Mouse (Mus musculus) forebrain, embryonic 16.5 days (tissue): ENCODE data around the gene Lsm7. TPM values are rescaled to one million over a fixed set of nuclear protein-coding genes. Genes with fewer than 3 reads are reported as not detected.

Experiments used
- ATAC-seq: fragments of 200-750 bp; cut with Nextera tagmentation; 2 replicates; pipeline ENCODE4 v1.8.0; 2017; ENCODE audit warnings: mild to moderate bottlenecking, moderate library complexity
- H3K27ac ChIP-seq: fragments of 300-500 bp; sonication (generic); 2 replicates; pipeline ENCODE4 v1.5.1; 2014; ENCODE audit warnings: low read length, control low read depth
- H3K27me3 ChIP-seq: fragments of 300-500 bp; sonication (generic); replicated peaks from 2 replicates; pipeline ENCODE4 v1.6.1; 2014; ENCODE audit warnings: low read length; ENCODE audit not compliant: control insufficient read depth, insufficient read depth
- H3K36me3 ChIP-seq: fragments of 300-500 bp; sonication (generic); 2 replicates; pipeline ENCODE4 v1.6.1; 2014; ENCODE audit not compliant: control insufficient read depth, insufficient read depth
- H3K4me1 ChIP-seq: fragments of 300-500 bp; sonication (generic); replicated peaks from 2 replicates; pipeline ENCODE4 v1.6.1; 2014; ENCODE audit warnings: low read length; ENCODE audit not compliant: control insufficient read depth, insufficient read depth
- H3K4me2 ChIP-seq: fragments of 300-500 bp; sonication (generic); 2 replicates; pipeline ENCODE4 v1.6.1; 2014; ENCODE audit warnings: mild to moderate bottlenecking, low read length, control low read depth
- H3K4me3 ChIP-seq: fragments of 300-500 bp; sonication (generic); replicated peaks from 2 replicates; pipeline ENCODE4 v1.5.1; 2014; ENCODE audit warnings: mild to moderate bottlenecking, low read length, control low read depth
- H3K9ac ChIP-seq: fragments of 300-500 bp; sonication (generic); replicated peaks from 2 replicates; pipeline ENCODE4 v1.6.1; 2014; ENCODE audit warnings: low read depth, low read length, control low read depth
- H3K9me3 ChIP-seq: fragments of 300-500 bp; sonication (generic); 2 replicates; pipeline ENCODE4 v1.6.1; 2016; ENCODE audit warnings: low read length; ENCODE audit not compliant: control insufficient read depth
- WGBS: fragments of 180-500 bp; shearing (Covaris S2); extraction: QIAGEN DNeasy Blood & Tissue Kit; methylation state at CpG from one replicate; pipeline ENCODE4 v1.1.7; 2014; 5-methylcytosine and 5-hydroxymethylcytosine counted together
- polyA plus RNA-seq: library from polyadenylated mRNA; unstranded; fragments of >200 nt; fragmentation: Nextera tagmentation; extraction: Ambion mirVana; gene quantifications from 2 replicates; pipeline ENCODE4 v1.2.1, GENCODE M21; 2015

The Lsm7 gene
- polyA plus RNA-seq, 1 experiment from 2014 or later = 228 TPM

GRCm38 (mm10) chr10:80857848-80858247 is 2.8 kb upstream of the Lsm7 start:
- Histone ChIP-seq H3K4me2 (no peak overlapping the region), H3K9ac (no peak overlapping the region), H3K27me3 (no peaks in the 10 kb centered on the region), H3K36me3 (peaks cover 7% of the 10 kb centered on the region; the same call in 1 of the 2 replicates), H3K4me1 (peaks cover 30% of the 10 kb centered on the region), H3K27ac (no peak overlapping the region), H3K4me3 (no peak overlapping the region), H3K9me3 (no peaks in the 10 kb centered on the region)
- no peak for ATAC-seq
- 63% methylated on average over 3 of the region's 3 CpGs for WGBS

GRCm38 (mm10) chr10:80857386-80857785 is 2.4 kb upstream of the Lsm7 start:
- Histone ChIP-seq H3K27me3 (no peaks in the 10 kb centered on the region), H3K9me3 (no peaks in the 10 kb centered on the region), H3K27ac (no peak overlapping the region), H3K9ac (no peak overlapping the region), H3K4me1 (peaks cover 30% of the 10 kb centered on the region), H3K36me3 (peaks cover 6% of the 10 kb centered on the region), H3K4me2 (no peak overlapping the region), H3K4me3 (no peak overlapping the region)
- ATAC-seq = no peak
- WGBS = 38% methylated on average over 8 of the region's 8 CpGs

GRCm38 (mm10) chr10:80856908-80857307 is 1.9 kb upstream of the Lsm7 start:
- no peaks in the 10 kb centered on the region for H3K9me3 ChIP-seq
- H3K4me3 ChIP-seq = no peak overlapping the region
- peaks cover 30% of the 10 kb centered on the region for H3K4me1 ChIP-seq
- no peaks in the 10 kb centered on the region for H3K27me3 ChIP-seq
- H3K27ac ChIP-seq = no peak overlapping the region
- ATAC-seq = no peak
- H3K4me2 ChIP-seq = no peak overlapping the region
- no peak overlapping the region for H3K9ac ChIP-seq
- 88% methylated on average over 5 of the region's 5 CpGs for WGBS
- peaks cover 10% of the 10 kb centered on the region for H3K36me3 ChIP-seq

- no peak for ATAC-seq
- Histone ChIP-seq H3K9ac (no peak overlapping the region), H3K27ac (no peak overlapping the region), H3K4me1 (peaks cover 30% of the 10 kb centered on the region), H3K27me3 (no peaks in the 10 kb centered on the region), H3K9me3 (no peaks in the 10 kb centered on the region), H3K4me2 (peak overlapping the region; percentile 99), H3K4me3 (peak overlapping the region; percentile 69; the same call in 1 of the 2 replicates), H3K36me3 (peaks cover 13% of the 10 kb centered on the region)
- WGBS = 64% methylated on average over 3 of the region's 3 CpGs
Measured at GRCm38 (mm10) chr10:80856267-80856666, 1.3 kb upstream of the Lsm7 start.

- no peak overlapping the region for H3K27ac ChIP-seq
- H3K9ac ChIP-seq = peak overlapping the region; percentile 84
- H3K9me3 ChIP-seq = no peaks in the 10 kb centered on the region
- peaks cover 16% of the 10 kb centered on the region for H3K36me3 ChIP-seq
- WGBS = 25% methylated on average over 11 of the region's 11 CpGs
- H3K4me3 ChIP-seq = peak overlapping the region; percentile 69
- peak overlapping the region; percentile 99 for H3K4me2 ChIP-seq
- no peaks in the 10 kb centered on the region for H3K27me3 ChIP-seq
- peaks cover 30% of the 10 kb centered on the region for H3K4me1 ChIP-seq
- ATAC-seq = no peak
Measured at GRCm38 (mm10) chr10:80855749-80856073, 702 bp upstream of the Lsm7 start.

- no peak overlapping the region for H3K4me3 ChIP-seq
- H3K9me3 ChIP-seq = no peaks in the 10 kb centered on the region
- peaks cover 11% of the 10 kb centered on the region for H3K4me1 ChIP-seq
- WGBS = 12% methylated on average over 10 of the region's 10 CpGs
- H3K4me2 ChIP-seq = no peak overlapping the region
- H3K36me3 ChIP-seq = peaks cover 16% of the 10 kb centered on the region
- no peak overlapping the region for H3K27ac ChIP-seq
- peaks cover 18% of the 10 kb centered on the region for H3K27me3 ChIP-seq
- no peak overlapping the region for H3K9ac ChIP-seq
- no peak for ATAC-seq
Measured at GRCm38 (mm10) chr10:80848571-80848970, 6.4 kb downstream of the Lsm7 start.

- no peaks in the 10 kb centered on the region for H3K36me3 ChIP-seq
Measured at GRCm38 (mm10) chr10:80845732-80846131, 9.3 kb downstream of the Lsm7 start.

GRCm38 (mm10) chr10:80845055-80845693 is 9.8 kb downstream of the Lsm7 start:
- no peak overlapping the region for H3K4me2 ChIP-seq
- H3K27ac ChIP-seq = no peak overlapping the region
- H3K4me1 ChIP-seq = peaks cover 16% of the 10 kb centered on the region
- peaks cover 26% of the 10 kb centered on the region for H3K27me3 ChIP-seq
- H3K9me3 ChIP-seq = no peaks in the 10 kb centered on the region
- no peak for ATAC-seq
- H3K9ac ChIP-seq = no peak overlapping the region
- WGBS = 54% methylated on average over 8 of the region's 8 CpGs
- no peak overlapping the region for H3K4me3 ChIP-seq
- H3K36me3 ChIP-seq = no peaks in the 10 kb centered on the region

More at GRCm38 (mm10) chr10:80845732-80846131, 9.3 kb downstream of the Lsm7 start:
- H3K27me3 ChIP-seq = peaks cover 26% of the 10 kb centered on the region
- H3K27ac ChIP-seq = no peak overlapping the region
- H3K4me1 ChIP-seq = peaks cover 16% of the 10 kb centered on the region
- no peak overlapping the region for H3K4me3 ChIP-seq
- ATAC-seq = no peak
- H3K9me3 ChIP-seq = no peaks in the 10 kb centered on the region
- WGBS = 81% methylated on average over 12 of the region's 12 CpGs
- H3K4me2 ChIP-seq = no peak overlapping the region
- H3K9ac ChIP-seq = no peak overlapping the region

GRCm38 (mm10) chr10:80843931-80844547 is 11.0 kb downstream of the Lsm7 start, which contains the start of gene Lingo3:
Gene Lingo3 (minus strand): TSS chr10:80844039.
- no peak within 1 kb of the TSS for H3K27ac ChIP-seq
- ATAC-seq = peak; percentile 51
- 3% methylated on average over 51 of the region's 51 CpGs for WGBS

More at GRCm38 (mm10) chr10:80843931-80844547, 11.0 kb downstream of the Lsm7 start, which contains the start of gene Lingo3:
- H3K9me3 ChIP-seq = no peaks in the 10 kb centered on the region
- H3K4me1 ChIP-seq = peaks cover 16% of the 10 kb centered on the region
- H3K9ac ChIP-seq = peak within 1 kb of the TSS; percentile 71
- H3K27me3 ChIP-seq = peaks cover 26% of the 10 kb centered on the region
- no peaks in the 10 kb centered on the region for H3K36me3 ChIP-seq
- H3K4me2 ChIP-seq = peak within 1 kb of the TSS; percentile 79
- peak within 1 kb of the TSS; percentile 59 for H3K4me3 ChIP-seq
